Mouse (Mus musculus): ENCODE data around the gene Mif.

- TF ChIP-seq CTCF (IDR thresholded peaks at IDR 0.05; ENCODE audit: low read depth) (no peak), EP300 (IDR thresholded peaks at IDR 0.05; ENCODE audit: low read depth) (no peak)
Observed at GRCm38 (mm10) chr10:75823782-75824181, 36.3 kb downstream of the Mif start.
